Mouse (Mus musculus) fibroblast of lung, adult 2 months (primary cell): ENCODE results near the gene Cltrn.

Experiments
- DNase-seq: peaks from one replicate; pipeline ENCODE4 v3.0.0-alpha.2; 2011; ENCODE audit warnings: low read depth

The Cltrn gene

DNA sequence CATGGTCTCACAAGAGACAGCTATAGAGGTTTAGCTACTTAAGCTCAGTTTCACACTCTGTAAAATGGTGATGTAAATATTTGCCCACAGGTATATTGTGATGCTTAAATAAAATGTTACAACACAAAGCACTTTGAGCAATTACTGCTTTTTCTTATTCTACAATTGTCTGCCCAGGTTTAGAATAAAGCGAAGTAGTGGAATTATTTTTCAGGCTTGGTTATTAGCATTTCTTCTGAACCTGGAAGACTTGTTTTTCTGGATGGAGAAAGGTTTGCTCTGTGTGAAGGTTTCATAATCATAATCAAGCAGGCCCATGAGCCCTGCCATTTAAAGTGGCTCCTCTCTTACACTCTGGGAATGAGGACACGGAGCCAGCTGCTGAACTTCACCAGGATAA is 50.4 kb downstream of the Cltrn start, which contains the start of gene Ace2:
Ace2 (plus strand) TSS at position 301 of the 400 bp plus-strand sequence.
- no peak for DNase-seq

DNA sequence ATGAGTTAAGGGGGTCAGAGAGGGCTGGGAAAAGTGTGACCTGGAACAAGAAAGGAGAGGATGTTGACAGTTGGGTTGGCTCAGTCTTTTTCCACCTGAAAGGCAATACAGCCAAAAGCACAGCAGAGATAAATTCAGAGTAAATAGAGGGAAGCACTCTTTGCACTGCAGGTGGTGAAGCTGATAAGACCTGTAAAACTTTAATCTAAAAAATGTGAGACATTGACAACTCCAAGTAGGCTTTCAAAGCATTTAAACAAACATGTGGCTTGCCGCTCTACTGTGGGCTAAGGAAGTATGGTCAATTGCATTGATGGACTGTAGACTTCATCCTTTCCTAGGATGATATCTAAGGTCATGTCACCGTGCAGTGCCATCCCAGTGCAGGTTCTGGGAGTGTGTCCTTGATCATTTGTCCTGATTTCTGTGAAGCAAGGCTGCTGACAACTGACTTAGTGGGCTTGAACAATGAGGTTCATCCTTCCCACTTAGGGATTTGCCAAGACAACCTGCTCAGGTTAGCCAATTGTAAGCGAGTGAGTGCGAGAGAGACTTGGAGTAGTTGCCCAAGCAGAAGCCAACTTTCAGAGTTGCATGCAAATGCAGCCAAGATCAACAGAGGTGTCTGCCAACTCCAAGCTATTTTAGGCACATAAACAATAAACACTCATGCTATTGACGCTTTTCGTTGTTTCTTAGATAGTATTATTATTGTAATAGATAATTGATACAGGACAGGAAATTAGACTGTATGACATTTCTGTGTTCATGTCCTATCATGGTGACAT is 57.0 kb downstream of the Cltrn start:
- DNase-seq, result peak; percentile 2

DNA sequence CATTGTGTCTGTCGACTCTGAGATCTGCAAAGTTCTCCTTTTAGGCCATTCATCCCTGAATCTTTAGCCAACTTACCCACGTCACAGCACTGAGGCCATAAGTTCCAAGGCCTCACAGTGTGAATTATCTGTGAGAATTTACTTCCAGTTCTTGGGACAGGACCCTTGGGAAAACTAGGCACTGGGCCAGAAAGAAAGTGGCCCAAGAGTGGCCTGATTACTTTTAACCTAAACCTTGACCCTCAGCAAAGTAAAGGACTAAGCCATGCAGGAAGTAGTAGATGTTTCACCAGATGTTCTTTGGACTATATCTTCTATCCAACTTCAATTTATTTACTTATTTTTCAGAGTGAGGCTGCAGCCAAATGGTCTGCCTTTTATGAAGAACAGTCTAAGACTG is 64.1 kb downstream of the Cltrn start:
- DNase-seq, result no peak

DNA sequence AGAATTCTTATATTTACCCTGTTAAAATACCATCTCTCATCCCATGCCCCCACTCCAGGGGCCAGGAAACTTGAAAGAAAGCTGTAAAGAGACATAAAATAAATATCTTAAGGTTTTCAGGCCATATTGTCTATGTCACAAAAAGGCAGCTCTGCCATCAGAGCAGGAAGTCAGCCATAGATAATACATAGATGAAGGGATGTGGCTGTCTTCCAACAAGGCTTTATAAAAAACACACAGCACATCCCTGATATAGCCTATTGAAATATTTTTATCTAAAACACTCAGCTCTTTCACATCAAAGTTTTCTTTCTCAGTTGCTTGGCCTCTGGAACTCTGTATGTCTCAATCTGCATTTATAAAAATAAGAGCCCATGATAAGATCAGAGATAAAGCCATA is 65.0 kb downstream of the Cltrn start:
- no peak for DNase-seq

DNA sequence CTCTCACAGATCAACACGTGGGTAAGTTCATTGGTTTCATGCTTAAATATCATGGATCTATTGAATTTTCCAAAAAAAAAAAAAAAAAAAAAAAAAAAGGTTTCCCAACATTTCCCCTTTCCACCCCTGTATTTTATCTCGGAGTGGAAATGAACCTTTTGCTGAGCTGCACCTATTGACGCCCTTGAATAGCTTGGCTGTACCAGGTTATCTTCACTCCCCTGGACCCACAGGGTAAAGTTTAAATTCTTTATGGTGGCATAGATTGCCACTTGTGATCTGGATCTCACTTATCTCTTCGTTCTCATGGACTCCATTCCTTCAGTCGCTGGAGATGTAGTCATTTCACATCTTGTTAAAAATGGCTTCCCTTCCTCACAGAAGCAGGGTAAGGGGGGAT is 66.0 kb downstream of the Cltrn start:
- no peak for DNase-seq

DNA sequence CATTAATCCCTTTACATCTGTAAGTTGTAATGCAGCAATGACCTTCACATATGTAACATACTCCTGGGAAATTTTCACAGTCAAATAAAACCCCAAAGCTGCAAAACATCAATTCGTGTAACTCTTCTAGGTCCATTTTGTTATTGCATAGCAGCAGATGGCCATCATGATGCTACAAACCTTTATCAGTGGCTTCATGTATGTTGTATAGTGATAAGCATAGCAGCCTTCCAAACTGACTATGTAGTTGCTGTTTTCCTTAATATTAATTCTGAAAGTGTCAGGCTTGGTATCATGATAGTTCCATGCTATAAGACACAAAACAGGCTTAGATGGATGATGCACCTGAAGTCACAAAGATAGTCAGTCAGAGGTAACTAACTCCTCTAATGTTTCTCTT is 76.1 kb downstream of the Cltrn start:
- DNase-seq, result no peak
